Mouse (Mus musculus): ENCODE data around the gene Tspan31. TPM values are rescaled to one million over a fixed set of nuclear protein-coding genes. Genes with fewer than 3 reads are reported as not detected.

The Tspan31 gene
- polyA plus RNA-seq, 1 experiment from 2014 or later: 157 TPM

- 81% methylated on average over 20 of the region's 20 CpGs for WGBS
- Histone ChIP-seq H3K27me3 (ENCODE audit: insufficient read depth, low read length) (no peaks in the 10 kb centered on the region), H3K9ac (ENCODE audit: low read depth, low read length) (no peak overlapping the region), H3K36me3 (ENCODE audit: insufficient read depth, low read length) (peaks cover 17% of the 10 kb centered on the region; the same call in 1 of the 2 replicates), H3K9me3 (replicated peaks; ENCODE audit: low read length) (no peaks in the 10 kb centered on the region), H3K4me2 (ENCODE audit: low read length) (no peak overlapping the region), H3K4me3 (replicated peaks; ENCODE audit: low read depth, low read length) (no peak overlapping the region), H3K4me1 (replicated peaks; ENCODE audit: insufficient read depth, low read length) (no peaks in the 10 kb centered on the region), H3K27ac (no peak overlapping the region)
- no peak for TF ChIP-seq CTCF (IDR thresholded peaks at IDR 0.05; ENCODE audit: low read depth)
- ATAC-seq (replicated peaks; ENCODE audit: low FRiP score, low read depth): no peak
- DNase-seq (ENCODE audit: low spot score): no peak
These were observed 13.6 kb downstream of the Tspan31 start for GRCm38 (mm10) chr10:127056490-127056889.

- WGBS: 89% methylated on average over 8 of the region's 8 CpGs
- Histone ChIP-seq H3K4me1 (replicated peaks; ENCODE audit: insufficient read depth, low read length) (no peaks in the 10 kb centered on the region), H3K4me2 (ENCODE audit: low read length) (no peak overlapping the region)
These were observed 14.7 kb downstream of the Tspan31 start for GRCm38 (mm10) chr10:127055406-127055805.

GRCm38 (mm10) chr10:127054646-127055045 is 15.4 kb downstream of the Tspan31 start:
- H3K9me3 ChIP-seq (replicated peaks; ENCODE audit: low read length): no peaks in the 10 kb centered on the region
- H3K27ac ChIP-seq: no peak overlapping the region
- H3K4me3 ChIP-seq (replicated peaks; ENCODE audit: low read depth, low read length): no peak overlapping the region
- TF ChIP-seq CTCF (IDR thresholded peaks at IDR 0.05; ENCODE audit: low read depth): no peak
- ATAC-seq (replicated peaks; ENCODE audit: low FRiP score, low read depth) (no peak), DNase-seq (ENCODE audit: low spot score) (no peak)
- no peak overlapping the region for H3K4me2 ChIP-seq (ENCODE audit: low read length)
- H3K36me3 ChIP-seq (ENCODE audit: insufficient read depth, low read length): peaks cover 17% of the 10 kb centered on the region; the same call in 1 of the 2 replicates
- no peak overlapping the region for H3K9ac ChIP-seq (ENCODE audit: low read depth, low read length)
- H3K4me1 ChIP-seq (replicated peaks; ENCODE audit: insufficient read depth, low read length): no peaks in the 10 kb centered on the region
- 70% methylated on average over 4 of the region's 4 CpGs for WGBS
- 0 out of 2 replicates have a peak, but pooled peaks cover 4% of the 10 kb centered on the region for H3K27me3 ChIP-seq (ENCODE audit: insufficient read depth, low read length)

More at GRCm38 (mm10) chr10:127055406-127055805, 14.7 kb downstream of the Tspan31 start:
- Histone ChIP-seq H3K27me3 (ENCODE audit: insufficient read depth, low read length) (0 out of 2 replicates have a peak, but pooled peaks cover 3% of the 10 kb centered on the region), H3K9me3 (replicated peaks; ENCODE audit: low read length) (no peaks in the 10 kb centered on the region), H3K36me3 (ENCODE audit: insufficient read depth, low read length) (peaks cover 17% of the 10 kb centered on the region; the same call in 1 of the 2 replicates), H3K27ac (no peak overlapping the region), H3K9ac (ENCODE audit: low read depth, low read length) (no peak overlapping the region), H3K4me3 (replicated peaks; ENCODE audit: low read depth, low read length) (no peak overlapping the region)
- DNase-seq (ENCODE audit: low spot score) (no peak), ATAC-seq (replicated peaks; ENCODE audit: low FRiP score, low read depth) (no peak)
- no peak for TF ChIP-seq CTCF (IDR thresholded peaks at IDR 0.05; ENCODE audit: low read depth)

- Histone ChIP-seq H3K36me3 (ENCODE audit: insufficient read depth, low read length) (0 out of 2 replicates have a peak, but pooled peaks cover under 1% of the 10 kb centered on the region), H3K9ac (ENCODE audit: low read depth, low read length) (peak overlapping the region; percentile 54; the same call in 1 of the 2 replicates), H3K27ac (0 out of 2 replicates have a peak overlapping the region, but pooled peaks have one; percentile 9), H3K9me3 (replicated peaks; ENCODE audit: low read length) (no peaks in the 10 kb centered on the region), H3K4me3 (replicated peaks; ENCODE audit: low read depth, low read length) (0 out of 2 replicates have a peak overlapping the region, but pooled peaks have one; percentile 24), H3K4me2 (ENCODE audit: low read length) (peak overlapping the region; percentile 48; the same call in 1 of the 2 replicates), H3K27me3 (ENCODE audit: insufficient read depth, low read length) (peaks cover 24% of the 10 kb centered on the region), H3K4me1 (replicated peaks; ENCODE audit: insufficient read depth, low read length) (peaks cover 13% of the 10 kb centered on the region; the same call in 1 of the 2 replicates)
- TF ChIP-seq CTCF (IDR thresholded peaks at IDR 0.05; ENCODE audit: low read depth): no peak
- ATAC-seq (replicated peaks; ENCODE audit: low FRiP score, low read depth) (no peak), DNase-seq (ENCODE audit: low spot score) (no peak)
- WGBS: 14% methylated on average over 10 of the region's 10 CpGs
These were observed 20.0 kb downstream of the Tspan31 start for GRCm38 (mm10) chr10:127050119-127050474.

GRCm38 (mm10) chr10:127049395-127050118 is 20.5 kb downstream of the Tspan31 start:
- Histone ChIP-seq H3K27ac (0 out of 2 replicates have a peak overlapping the region, but pooled peaks have one; percentile 9), H3K36me3 (ENCODE audit: insufficient read depth, low read length) (0 out of 2 replicates have a peak, but pooled peaks cover 4% of the 10 kb centered on the region), H3K9me3 (replicated peaks; ENCODE audit: low read length) (no peaks in the 10 kb centered on the region), H3K9ac (ENCODE audit: low read depth, low read length) (peak overlapping the region; percentile 54; the same call in 1 of the 2 replicates), H3K4me1 (replicated peaks; ENCODE audit: insufficient read depth, low read length) (peaks cover 13% of the 10 kb centered on the region; the same call in 1 of the 2 replicates), H3K4me2 (ENCODE audit: low read length) (peak overlapping the region; percentile 48), H3K27me3 (ENCODE audit: insufficient read depth, low read length) (peaks cover 24% of the 10 kb centered on the region), H3K4me3 (replicated peaks; ENCODE audit: low read depth, low read length) (peak overlapping the region; percentile 24)
- DNase-seq (ENCODE audit: low spot score): peak; percentile 15
- no peak for ATAC-seq (replicated peaks; ENCODE audit: low FRiP score, low read depth)
- TF ChIP-seq CTCF (IDR thresholded peaks at IDR 0.05; ENCODE audit: low read depth): peak; percentile 55
- 2% methylated on average over 29 of the region's 29 CpGs for WGBS

GRCm38 (mm10) chr10:127048608-127049394 is 21.3 kb downstream of the Tspan31 start:
- ATAC-seq (replicated peaks; ENCODE audit: low FRiP score, low read depth): no peak
- 0 out of 2 replicates have a peak, but pooled peaks cover 4% of the 10 kb centered on the region for H3K36me3 ChIP-seq (ENCODE audit: insufficient read depth, low read length)
- H3K27me3 ChIP-seq (ENCODE audit: insufficient read depth, low read length): peaks cover 24% of the 10 kb centered on the region
- DNase-seq (ENCODE audit: low spot score): peak; percentile 42
- H3K4me3 ChIP-seq (replicated peaks; ENCODE audit: low read depth, low read length): peak overlapping the region; percentile 24
- peak overlapping the region; percentile 48 for H3K4me2 ChIP-seq (ENCODE audit: low read length)
- H3K27ac ChIP-seq: 0 out of 2 replicates have a peak overlapping the region, but pooled peaks have one; percentile 37
- TF ChIP-seq CTCF (IDR thresholded peaks at IDR 0.05; ENCODE audit: low read depth): peak; percentile 26; the same call in 1 of the 2 replicates
- H3K9ac ChIP-seq (ENCODE audit: low read depth, low read length): peak overlapping the region; percentile 54
- peaks cover 13% of the 10 kb centered on the region; the same call in 1 of the 2 replicates for H3K4me1 ChIP-seq (replicated peaks; ENCODE audit: insufficient read depth, low read length)
- 3% methylated on average over 35 of the region's 35 CpGs for WGBS
- no peaks in the 10 kb centered on the region for H3K9me3 ChIP-seq (replicated peaks; ENCODE audit: low read length)
